Mouse (Mus musculus) hindbrain, embryonic 11.5 days (tissue): ENCODE measurements at regions not wholly inside any gene's neighbourhood (a gene's known extent, or its start where the extent isn't known, plus 50 kb on each side); places are given as distances from the start of the nearest gene placed in this dataset.
A peak's percentile ranks its signal among the peaks of the same experiment; 100 is the strongest.

ENCODE experiments used
- ATAC-seq: fragments of 200-750 bp; cut with Nextera tagmentation; 2 replicates; pipeline ENCODE4 v1.8.0; 2017; ENCODE audit warnings: mild to moderate bottlenecking, moderate TSS enrichment, moderate library complexity; ENCODE audit not compliant: low FRiP score
- DNase-seq: peaks from one replicate; pipeline ENCODE4 v3.0.0-alpha.2; 2015; ENCODE audit warnings: low spot score
- H3K27ac ChIP-seq: fragments of 300-500 bp; sonication (generic); 2 replicates; pipeline ENCODE4 v1.5.1; 2014; ENCODE audit warnings: mild to moderate bottlenecking, low read depth, low read length
- H3K27me3 ChIP-seq: fragments of 300-500 bp; sonication (generic); 2 replicates; pipeline ENCODE4 v1.6.1; 2014; ENCODE audit warnings: mild to moderate bottlenecking, low read length, moderate library complexity, mixed read lengths; ENCODE audit not compliant: control insufficient read depth, insufficient read depth
- H3K36me3 ChIP-seq: fragments of 300-500 bp; sonication (generic); 2 replicates; pipeline ENCODE4 v1.6.1; 2014; ENCODE audit warnings: mild to moderate bottlenecking, low read length, moderate library complexity, mixed read lengths; ENCODE audit not compliant: control insufficient read depth, insufficient read depth
- H3K4me1 ChIP-seq: fragments of 300-500 bp; sonication (generic); replicated peaks from 2 replicates; pipeline ENCODE4 v1.6.1; 2014; ENCODE audit warnings: low read length, mixed read lengths; ENCODE audit not compliant: control insufficient read depth, insufficient read depth
- H3K4me2 ChIP-seq: fragments of 300-500 bp; sonication (generic); replicated peaks from 2 replicates; pipeline ENCODE4 v1.6.1; 2014; ENCODE audit warnings: mild to moderate bottlenecking, low read depth, low read length
- H3K4me3 ChIP-seq: fragments of 300-500 bp; sonication (generic); 2 replicates; pipeline ENCODE4 v1.5.1; 2014; ENCODE audit warnings: low read depth, low read length
- H3K9ac ChIP-seq: fragments of 300-500 bp; sonication (generic); 2 replicates; pipeline ENCODE4 v1.6.1; 2014; ENCODE audit warnings: low read depth, low read length
- H3K9me3 ChIP-seq: fragments of 300-500 bp; sonication (generic); 2 replicates; pipeline ENCODE4 v1.6.1; 2016; ENCODE audit warnings: low read length; ENCODE audit not compliant: control insufficient read depth
- WGBS: fragments of 180-500 bp; shearing (Covaris S2); extraction: QIAGEN DNeasy Blood & Tissue Kit; methylation state at CpG from one replicate; pipeline ENCODE4 v1.1.7; 2014; 5-methylcytosine and 5-hydroxymethylcytosine counted together

DNA sequence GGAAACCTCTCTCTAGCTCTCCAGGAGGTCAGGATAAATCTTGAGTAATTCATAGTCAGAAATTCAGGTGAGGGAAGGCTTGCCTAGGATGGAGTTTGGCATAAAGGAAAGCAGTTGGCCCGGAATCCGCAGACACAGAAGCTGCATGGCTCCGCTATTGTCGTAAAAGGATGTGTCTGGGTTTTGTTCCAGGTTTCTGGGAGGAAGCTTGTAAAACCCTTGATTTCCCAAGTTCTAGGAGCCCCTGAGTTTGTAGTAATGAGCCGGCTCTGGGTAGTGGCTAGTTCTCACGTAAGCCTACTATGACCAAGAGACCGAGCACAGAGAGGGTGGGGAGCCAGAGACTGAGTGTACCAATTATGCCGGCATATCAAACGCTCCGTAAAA is 52.7 kb upstream of the Gm21915 start:
- Histone ChIP-seq H3K4me1 (peaks cover 4% of the 10 kb centered on the region; the same call in 1 of the 2 replicates), H3K9ac (peak overlapping the region; percentile 55), H3K36me3 (no peaks in the 10 kb centered on the region), H3K27ac (peak overlapping the region; percentile 83), H3K27me3 (no peaks in the 10 kb centered on the region), H3K4me2 (peak overlapping the region; percentile 30), H3K9me3 (no peaks in the 10 kb centered on the region), H3K4me3 (peak overlapping the region; percentile 28)
- peak; percentile 54 for DNase-seq
- 31% methylated on average over 10 of the region's 10 CpGs for WGBS
- ATAC-seq = no peak

DNA sequence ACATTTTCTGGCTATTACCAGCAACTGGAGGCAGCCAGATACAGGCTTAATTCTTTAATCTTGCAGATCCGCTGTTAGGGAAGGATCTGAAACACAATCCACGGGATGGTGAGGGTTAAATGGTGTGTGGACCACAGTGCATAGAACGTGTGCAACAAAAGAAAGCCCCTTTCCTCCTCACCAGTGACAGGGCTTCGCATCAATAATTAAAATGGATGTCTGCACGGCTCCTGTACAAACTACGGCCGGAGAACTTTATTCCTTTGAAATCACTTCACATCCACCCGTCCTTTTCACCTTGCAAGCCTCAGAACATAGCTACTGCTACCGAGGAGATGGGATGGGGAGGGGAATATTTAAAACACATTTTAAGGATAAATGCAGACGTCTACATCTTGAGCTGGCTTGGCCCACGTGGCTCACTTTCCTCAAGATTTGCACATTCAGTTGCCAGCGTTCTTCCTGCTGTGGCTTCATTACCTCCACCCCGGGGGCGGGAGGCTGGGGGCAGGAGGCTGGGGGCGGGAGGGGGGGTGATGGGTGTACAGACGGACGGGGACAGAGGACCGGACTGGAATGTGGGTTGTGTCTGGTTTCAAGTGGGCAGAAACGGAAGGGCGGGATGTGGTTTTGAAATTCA is 53.3 kb upstream of the Gm21915 start:
- WGBS = 1% methylated on average over 20 of the region's 20 CpGs
- H3K9me3 ChIP-seq = no peaks in the 10 kb centered on the region
- no peaks in the 10 kb centered on the region for H3K27me3 ChIP-seq
- H3K27ac ChIP-seq = peak overlapping the region; percentile 83
- peak overlapping the region; percentile 28 for H3K4me3 ChIP-seq
- ATAC-seq (peak; percentile 91), DNase-seq (peak; percentile 73)
- no peaks in the 10 kb centered on the region for H3K36me3 ChIP-seq
- H3K9ac ChIP-seq = peak overlapping the region; percentile 55
- peaks cover 4% of the 10 kb centered on the region; the same call in 1 of the 2 replicates for H3K4me1 ChIP-seq
- H3K4me2 ChIP-seq = peak overlapping the region; percentile 30

DNA sequence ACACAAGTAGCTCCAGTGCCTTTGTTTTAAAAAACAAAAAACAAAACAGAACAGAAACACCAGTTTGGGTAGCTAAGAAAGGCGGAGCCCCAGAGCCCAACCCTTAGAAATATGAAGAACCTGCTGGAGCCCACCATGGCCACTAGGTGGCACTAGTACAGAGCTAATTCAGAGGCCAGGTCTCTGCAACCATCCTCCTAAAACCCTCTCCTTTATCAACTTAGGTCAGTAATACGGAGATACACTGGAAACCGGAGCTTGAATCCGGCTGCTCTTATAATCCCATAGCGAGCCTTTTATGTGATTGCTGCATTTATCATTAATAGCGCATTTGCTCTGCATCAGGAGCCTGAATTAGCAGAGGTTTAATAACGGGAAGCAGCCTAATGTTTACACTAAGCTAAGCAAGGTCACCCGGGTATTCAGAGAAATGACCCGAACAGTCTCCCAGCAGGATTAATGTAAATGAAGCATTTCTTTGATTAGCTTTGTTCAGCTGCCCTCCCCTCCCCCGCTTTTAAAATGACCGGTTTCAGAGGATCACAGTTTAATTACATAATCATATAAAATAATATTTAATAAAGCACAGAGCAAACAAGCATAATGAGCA is 53.9 kb upstream of the Gm21915 start:
- peak overlapping the region; percentile 55 for H3K9ac ChIP-seq
- peak overlapping the region; percentile 83 for H3K27ac ChIP-seq
- whole genome bisulfite sequencing = 2% methylated on average over 11 of the region's 11 CpGs

DNA sequence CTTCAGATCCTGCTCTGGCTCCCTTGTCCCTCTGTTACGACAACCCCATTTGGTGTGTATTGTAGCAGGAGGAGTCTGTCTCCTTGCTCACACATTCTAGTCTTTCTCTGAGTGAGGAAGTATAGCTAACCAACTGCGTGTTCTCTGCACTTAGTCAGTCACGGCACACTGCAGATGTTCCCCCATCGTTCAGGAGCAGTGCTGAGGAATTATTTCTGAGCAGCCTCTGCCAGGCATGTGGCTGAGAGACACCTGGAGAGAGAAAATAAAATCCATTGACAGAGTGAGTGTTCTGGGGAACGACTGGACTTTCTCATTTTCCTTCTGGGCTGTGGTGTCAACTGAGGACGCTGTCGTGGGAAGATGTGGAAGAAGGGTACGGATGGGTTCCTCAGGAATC is 54.5 kb upstream of the Gm21915 start:
- no peak overlapping the region for H3K4me2 ChIP-seq
- H3K9ac ChIP-seq = no peak overlapping the region; the same call in 1 of the 2 replicates
- no peaks in the 10 kb centered on the region for H3K9me3 ChIP-seq
- no peaks in the 10 kb centered on the region for H3K36me3 ChIP-seq
- no peaks in the 10 kb centered on the region for H3K27me3 ChIP-seq
- ATAC-seq (no peak), DNase-seq (no peak)
- 39% methylated on average over 8 of the region's 8 CpGs for WGBS
- no peak overlapping the region for H3K4me3 ChIP-seq
- H3K27ac ChIP-seq = no peak overlapping the region
- peaks cover 4% of the 10 kb centered on the region; the same call in 1 of the 2 replicates for H3K4me1 ChIP-seq

More for the DNA sequence above, 53.9 kb upstream of the Gm21915 start:
- H3K4me3 ChIP-seq = peak overlapping the region; percentile 28; the same call in 1 of the 2 replicates
- no peaks in the 10 kb centered on the region for H3K9me3 ChIP-seq
- H3K4me2 ChIP-seq = peak overlapping the region; percentile 30
- peak; percentile 84 for ATAC-seq
- H3K27me3 ChIP-seq = no peaks in the 10 kb centered on the region
- H3K36me3 ChIP-seq = no peaks in the 10 kb centered on the region
- peak; percentile 91 for DNase-seq
- H3K4me1 ChIP-seq = peaks cover 4% of the 10 kb centered on the region; the same call in 1 of the 2 replicates

DNA sequence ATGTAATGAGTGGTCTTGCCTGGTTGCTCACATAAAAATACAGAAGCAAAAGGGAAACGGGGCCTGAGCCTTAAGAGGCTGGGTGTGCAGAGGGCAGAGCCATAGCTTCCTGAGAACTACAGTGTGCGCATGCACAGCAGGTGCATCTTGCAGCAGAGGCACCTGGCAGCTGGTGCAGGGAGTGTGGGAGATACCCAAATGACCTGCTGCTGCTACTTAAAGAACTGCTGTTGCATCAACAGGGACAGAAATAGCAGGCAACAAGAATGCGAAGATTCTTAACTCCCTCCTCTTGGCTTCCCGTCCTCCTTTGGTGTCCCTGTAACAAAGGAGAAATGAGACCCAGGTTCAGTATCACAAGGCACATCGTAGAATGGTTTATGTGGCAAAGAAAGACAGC is 56.3 kb upstream of the Gm21915 start:
- Histone ChIP-seq H3K4me2 (no peak overlapping the region), H3K9ac (no peak overlapping the region), H3K4me3 (no peak overlapping the region), H3K36me3 (no peaks in the 10 kb centered on the region), H3K27ac (no peak overlapping the region), H3K4me1 (peaks cover 4% of the 10 kb centered on the region; the same call in 1 of the 2 replicates), H3K9me3 (no peaks in the 10 kb centered on the region), H3K27me3 (no peaks in the 10 kb centered on the region)
- WGBS = 71% methylated on average over 5 of the region's 5 CpGs
- DNase-seq = no peak
- no peak for ATAC-seq

DNA sequence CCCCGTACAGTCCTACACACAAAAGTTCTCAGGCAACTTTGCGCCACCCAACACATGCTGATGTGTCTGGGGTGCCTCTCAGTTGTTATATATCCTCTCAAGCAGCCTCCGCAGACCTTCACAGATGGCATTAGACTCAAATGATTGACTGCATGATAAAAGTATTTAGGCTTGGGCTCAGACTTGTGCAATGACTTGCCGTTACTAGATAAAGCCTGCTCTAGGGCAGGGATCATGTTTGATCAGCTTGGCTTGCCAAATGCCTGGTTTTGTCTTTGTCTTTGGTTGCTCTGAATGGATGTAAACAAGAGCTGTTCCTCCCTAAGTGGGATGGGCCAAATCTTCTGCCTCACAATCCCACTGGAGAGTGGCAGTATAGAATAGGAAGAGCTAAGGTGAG is 57.2 kb upstream of the Gm21915 start:
- no peak overlapping the region for H3K27ac ChIP-seq
- peaks cover 4% of the 10 kb centered on the region; the same call in 1 of the 2 replicates for H3K4me1 ChIP-seq
- H3K36me3 ChIP-seq = no peaks in the 10 kb centered on the region
- H3K4me3 ChIP-seq = no peak overlapping the region
- no peak overlapping the region for H3K4me2 ChIP-seq
- ATAC-seq (no peak), DNase-seq (no peak)
- 89% methylated on average over 4 of the region's 4 CpGs for WGBS
- no peak overlapping the region for H3K9ac ChIP-seq
- no peaks in the 10 kb centered on the region for H3K9me3 ChIP-seq
- no peaks in the 10 kb centered on the region for H3K27me3 ChIP-seq

DNA sequence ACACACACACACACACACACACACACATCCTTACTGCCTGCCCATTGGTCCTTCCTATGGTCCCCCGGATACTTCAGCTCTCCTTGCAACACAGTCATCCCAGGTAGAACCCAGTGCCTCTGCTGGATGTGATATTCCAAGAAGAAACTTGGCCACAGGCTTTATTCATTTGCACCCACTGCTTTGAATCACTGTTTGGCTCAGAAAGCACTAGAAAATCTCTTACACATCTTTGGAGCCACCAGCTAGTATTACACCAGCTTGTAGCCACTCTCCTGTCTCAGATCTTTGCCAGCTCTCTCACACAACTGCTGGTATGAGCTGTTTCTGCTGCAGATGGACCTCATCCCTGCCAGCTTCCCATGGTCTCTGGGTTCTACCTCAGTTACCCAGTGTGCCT is 57.7 kb upstream of the Gm21915 start:
- Histone ChIP-seq H3K4me2 (no peak overlapping the region), H3K4me3 (no peak overlapping the region), H3K36me3 (no peaks in the 10 kb centered on the region), H3K9ac (no peak overlapping the region), H3K9me3 (no peaks in the 10 kb centered on the region), H3K27me3 (no peaks in the 10 kb centered on the region), H3K27ac (no peak overlapping the region), H3K4me1 (peaks cover 3% of the 10 kb centered on the region; the same call in 1 of the 2 replicates)
- no peak for DNase-seq
- ATAC-seq = no peak
- 100% methylated on average over 1 of the region's 1 CpGs for WGBS

DNA sequence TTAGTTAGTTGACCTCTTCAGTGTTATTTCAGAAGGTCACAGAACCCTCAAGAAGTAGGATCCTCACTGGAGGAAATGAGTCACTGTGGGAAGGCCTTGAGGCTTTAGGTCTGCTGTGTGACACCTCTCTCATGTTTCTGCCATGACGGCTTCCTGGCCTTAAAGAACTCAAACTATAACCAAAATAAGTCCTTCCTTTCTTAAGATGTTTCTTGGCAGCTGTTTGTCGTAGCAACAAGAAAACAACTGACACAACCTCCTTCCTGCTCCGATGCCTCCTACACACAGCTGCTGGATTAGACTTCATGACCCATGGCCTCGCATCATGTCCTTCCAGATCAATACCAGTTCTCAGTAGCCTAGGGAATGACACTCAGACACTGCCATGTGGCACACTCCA is 58.1 kb upstream of the Gm21915 start:
- Histone ChIP-seq H3K4me1 (0 out of 2 replicates have a peak, but pooled peaks cover under 1% of the 10 kb centered on the region), H3K27me3 (no peaks in the 10 kb centered on the region), H3K27ac (no peak overlapping the region), H3K4me3 (no peak overlapping the region), H3K36me3 (no peaks in the 10 kb centered on the region), H3K4me2 (no peak overlapping the region), H3K9ac (no peak overlapping the region), H3K9me3 (no peaks in the 10 kb centered on the region)
- ATAC-seq (no peak), DNase-seq (no peak)
- 90% methylated on average over 4 of the region's 4 CpGs for WGBS

DNA sequence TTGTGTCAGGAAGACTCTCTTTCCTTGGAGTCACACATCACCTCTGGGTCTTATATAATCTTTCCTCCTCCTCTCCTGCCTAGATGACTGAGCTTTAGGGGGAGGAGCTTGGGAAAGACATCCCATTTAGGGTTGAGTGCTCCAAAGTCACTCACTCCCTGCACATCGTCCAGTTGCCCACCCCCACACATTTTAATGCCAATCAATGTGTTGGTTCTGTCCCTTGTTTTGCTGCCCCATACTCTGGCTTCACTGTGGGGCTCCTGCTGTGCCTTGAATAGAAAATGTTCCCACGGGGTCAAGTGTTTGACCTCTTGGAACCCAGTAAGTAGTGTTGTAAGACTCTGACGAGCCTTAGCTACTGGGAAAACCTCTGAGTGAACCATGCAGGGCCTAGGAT is 58.8 kb upstream of the Gm21915 start:
- H3K36me3 ChIP-seq = no peaks in the 10 kb centered on the region
- no peaks in the 10 kb centered on the region for H3K9me3 ChIP-seq
- no peaks in the 10 kb centered on the region for H3K4me1 ChIP-seq
- no peak overlapping the region for H3K9ac ChIP-seq
- H3K4me3 ChIP-seq = no peak overlapping the region
- no peak overlapping the region for H3K4me2 ChIP-seq
- ATAC-seq (no peak), DNase-seq (no peak)
- no peak overlapping the region for H3K27ac ChIP-seq
- no peaks in the 10 kb centered on the region for H3K27me3 ChIP-seq
- WGBS = 44% methylated on average over 3 of the region's 3 CpGs
